Mouse (Mus musculus) urinary bladder, postnatal 4 days (tissue): ENCODE measurements at regions not wholly inside any gene's neighbourhood (a gene's known extent, or its start where the extent isn't known, plus 50 kb on each side); places are given as distances from the start of the nearest gene placed in this dataset.

Experiments
- DNase-seq, 2 experiments: peaks; one replicate each; pipeline ENCODE4 v3.0.0; 2021 to 2022; ENCODE audit warnings: low spot score in 2 of 2

DNA sequence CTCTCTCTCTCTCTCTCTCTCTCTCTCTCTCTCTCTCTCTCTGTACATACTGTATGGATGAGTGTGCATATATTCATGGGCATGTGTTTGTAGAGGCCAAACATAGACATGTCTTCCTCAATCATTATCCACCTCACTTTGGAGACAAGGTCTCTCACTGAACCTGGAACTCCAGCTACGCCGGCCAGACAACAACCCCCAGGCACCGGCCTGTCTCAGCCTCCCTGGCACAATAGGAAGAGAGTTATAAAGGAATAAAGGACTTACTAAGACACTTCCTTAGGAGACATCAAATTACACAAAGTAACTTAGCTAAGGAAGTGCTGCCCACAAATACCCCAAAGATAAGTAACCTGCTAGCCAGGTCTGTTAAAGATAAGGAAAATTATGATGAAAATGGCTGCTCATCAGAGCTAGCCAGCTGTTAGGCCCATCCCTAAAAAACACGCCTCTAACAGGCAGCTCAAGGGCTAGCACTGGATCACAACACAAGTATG lies 110.0 kb downstream of the Qrsl1 start:
- DNase-seq: no peak

DNA sequence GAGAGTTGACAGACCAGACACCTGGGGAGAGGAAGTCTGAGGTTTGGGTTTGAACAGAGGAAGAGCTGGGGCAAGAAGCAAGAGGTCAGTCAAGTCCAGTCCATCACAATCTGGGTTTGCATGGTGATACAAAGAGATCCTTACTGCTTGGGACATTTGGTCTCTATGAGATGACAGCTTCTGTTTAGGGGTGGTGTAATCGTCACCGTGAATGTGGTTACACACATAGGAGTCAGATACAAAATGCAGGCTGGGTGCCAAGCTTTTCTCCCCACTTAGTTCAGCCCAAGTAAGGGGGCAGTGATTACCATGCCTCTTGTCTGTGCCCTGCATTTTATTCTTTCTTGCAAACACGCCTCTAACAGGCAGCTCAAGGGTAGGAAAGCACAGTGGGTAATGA lies 108.9 kb downstream of the Qrsl1 start:
- no peak for DNase-seq

DNA sequence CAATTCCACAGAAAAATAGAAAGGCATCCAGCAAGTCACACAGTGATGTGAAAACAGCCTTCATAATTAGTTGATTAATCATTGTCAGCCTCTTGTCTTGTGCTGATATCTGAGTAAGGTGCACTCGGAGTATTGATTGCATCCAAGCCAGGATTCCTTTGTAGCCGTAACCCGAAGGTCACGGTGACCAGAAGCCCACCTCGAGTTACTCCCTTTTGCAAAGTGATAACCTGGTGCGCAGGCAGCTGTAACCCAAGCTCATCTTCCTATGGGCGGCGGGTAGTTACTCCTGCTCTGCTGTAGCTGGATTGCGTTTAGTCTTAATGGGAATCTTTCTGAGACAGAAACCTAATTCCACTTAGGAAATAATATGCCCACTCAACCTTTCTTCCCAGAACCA lies 107.0 kb downstream of the Qrsl1 start:
- no peak for DNase-seq

DNA sequence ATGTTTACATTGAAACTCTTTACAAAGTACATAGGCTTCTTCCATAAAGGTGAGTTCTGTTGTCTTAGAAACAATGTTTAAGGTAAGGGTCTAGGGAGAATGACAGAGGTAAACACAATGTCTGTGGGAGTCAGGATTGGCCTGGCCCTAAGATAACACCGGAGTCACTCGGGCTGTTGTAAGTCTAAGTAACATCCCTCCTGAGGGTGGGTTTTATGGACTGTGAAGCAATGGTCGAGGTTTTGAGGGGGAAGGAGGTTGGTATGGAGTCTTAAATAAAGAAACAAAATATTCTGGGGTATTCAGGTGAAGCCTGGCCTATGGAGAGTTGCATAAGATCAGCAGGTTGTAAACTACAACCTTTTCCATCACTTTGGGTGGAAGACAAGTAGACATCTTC lies 101.5 kb downstream of the Qrsl1 start:
- DNase-seq: no peak

DNA sequence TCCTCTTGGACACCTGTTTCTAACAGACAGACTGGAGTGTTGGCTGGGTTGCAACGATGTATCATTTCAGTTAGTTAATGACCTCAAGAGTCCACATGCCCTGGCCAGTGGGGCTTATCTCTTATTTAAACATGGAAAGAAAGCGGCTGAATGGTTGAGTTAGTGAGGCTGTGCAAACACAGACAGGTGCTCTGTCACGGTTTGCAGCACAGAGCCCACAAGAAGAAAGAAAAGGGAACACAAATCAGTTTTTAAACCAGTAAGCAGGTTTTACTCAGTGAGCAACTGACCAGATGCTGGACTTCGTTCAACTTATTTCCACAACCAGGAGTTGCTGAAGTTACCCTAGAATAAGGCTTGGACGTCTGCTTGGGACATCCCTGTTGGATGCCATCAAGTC lies 86.3 kb downstream of the Qrsl1 start:
- no peak for DNase-seq

DNA sequence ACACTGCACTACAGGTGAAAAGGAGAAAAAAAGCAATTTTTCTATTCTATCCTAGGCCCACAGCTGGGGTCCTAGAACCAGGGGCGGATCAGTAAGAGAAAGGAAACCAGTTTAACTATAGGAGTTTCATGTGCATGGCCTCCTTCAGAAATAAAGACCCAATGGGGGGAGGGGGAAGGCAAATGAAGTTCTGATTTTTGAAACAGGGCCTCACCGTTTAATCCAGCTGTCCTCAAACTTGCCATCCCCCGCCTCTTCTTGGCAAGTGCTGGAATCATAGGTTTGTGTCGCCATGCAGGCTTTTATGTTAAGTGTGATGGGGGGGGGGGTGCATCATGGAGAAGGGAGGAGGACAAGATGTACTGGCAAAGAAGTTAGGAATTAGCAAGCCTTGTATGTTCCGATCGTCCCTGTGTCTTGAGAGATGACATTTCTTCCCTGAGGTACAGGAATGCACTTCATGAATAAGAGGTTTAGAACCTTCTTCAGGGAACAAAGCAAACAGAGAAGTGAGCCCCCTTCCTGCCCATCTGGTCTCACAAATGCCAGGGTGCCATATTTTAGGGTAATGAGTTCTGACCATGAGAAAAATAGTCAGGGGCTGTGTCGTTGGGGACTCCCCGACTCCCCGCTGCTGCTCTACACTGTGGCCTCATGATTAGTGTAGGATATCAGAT lies 83.9 kb downstream of the Qrsl1 start:
- no peak for DNase-seq

DNA sequence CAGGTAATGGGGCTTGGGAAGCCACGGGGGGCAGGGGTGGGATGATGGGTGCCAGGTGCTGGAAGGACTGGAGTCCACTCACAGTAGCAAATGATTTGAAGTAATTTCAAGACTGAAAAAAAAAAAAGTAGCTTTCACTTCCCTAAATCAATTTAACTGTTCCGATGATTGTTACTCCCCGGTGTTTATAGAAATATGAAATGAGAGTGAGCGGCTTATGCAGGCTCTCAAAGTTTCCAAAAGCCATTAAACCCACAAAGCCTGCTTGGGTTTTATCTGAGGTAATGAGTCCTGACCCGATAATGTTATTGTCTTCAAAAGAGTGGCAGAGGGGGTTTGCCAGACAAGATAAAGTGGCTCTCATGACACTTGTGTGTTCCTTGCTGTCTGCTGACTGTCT lies 82.9 kb downstream of the Qrsl1 start:
- DNase-seq: no peak

DNA sequence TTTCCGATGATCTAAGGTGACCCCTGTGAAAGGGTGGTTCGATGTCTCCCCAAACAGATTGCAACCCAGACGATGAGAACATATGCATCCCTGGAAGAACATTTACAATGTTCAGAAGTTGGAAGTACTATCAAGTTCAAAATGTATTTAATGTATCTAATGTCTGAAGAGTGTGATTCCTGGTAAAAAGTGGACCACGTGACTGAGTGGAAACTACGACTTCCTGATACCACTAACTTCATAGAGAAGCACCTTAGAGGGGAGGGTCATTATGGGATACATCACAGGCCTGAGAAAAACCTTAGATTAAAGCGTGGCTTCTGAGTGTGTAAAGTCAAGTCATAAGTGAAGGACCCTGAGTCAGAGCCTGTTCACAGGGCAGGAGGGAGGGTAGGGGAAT lies 82.1 kb downstream of the Qrsl1 start:
- DNase-seq: no peak

DNA sequence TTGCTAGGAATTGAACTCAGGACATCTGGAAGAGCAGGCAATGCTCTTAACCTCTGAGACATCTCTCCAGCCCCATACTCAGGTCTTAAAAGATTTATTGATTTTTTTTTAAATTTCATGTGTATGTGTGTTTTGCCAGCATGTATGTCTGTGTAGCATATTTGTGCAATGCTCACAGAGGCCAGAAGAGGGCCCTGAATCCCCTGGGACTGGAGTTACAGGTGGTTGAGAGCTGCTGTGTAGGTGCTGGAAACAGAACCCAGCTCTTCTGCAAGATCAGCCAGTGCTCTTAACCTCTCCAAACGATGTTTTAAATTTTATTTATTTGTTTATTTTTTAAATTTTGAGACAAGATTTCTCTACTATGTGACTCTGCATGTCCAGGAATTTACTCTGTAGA lies 78.9 kb downstream of the Qrsl1 start:
- DNase-seq: no peak

DNA sequence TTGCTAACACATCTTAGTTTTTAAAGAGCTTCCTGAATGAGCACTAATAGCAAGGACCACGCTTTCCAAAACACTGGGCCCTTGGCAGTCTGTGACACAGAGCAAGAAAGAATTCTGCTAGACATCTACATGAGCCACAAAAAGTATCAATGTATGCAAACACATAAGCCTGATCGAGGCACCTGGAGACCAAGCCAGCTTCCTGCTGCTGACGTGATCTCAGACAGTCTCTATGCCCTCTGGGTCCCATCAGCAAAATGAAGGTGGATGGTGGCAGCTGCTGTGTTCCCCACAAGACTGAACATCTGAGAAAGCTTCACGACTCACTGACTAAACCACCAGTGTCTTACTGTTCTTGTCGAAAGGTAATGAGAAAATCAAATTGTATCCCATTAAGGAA lies 77.5 kb downstream of the Qrsl1 start:
- DNase-seq: no peak
